Mouse (Mus musculus) ovary, adult 18-20 months (tissue): ENCODE data around the gene Rraga.
A peak's percentile ranks its signal among the peaks of the same experiment; 100 is the strongest.

Experiments
- DNase-seq: peaks from one replicate; pipeline ENCODE4 v3.0.0; 2022; ENCODE audit warnings: low spot score, mixed read lengths

Gene Rraga

DNA sequence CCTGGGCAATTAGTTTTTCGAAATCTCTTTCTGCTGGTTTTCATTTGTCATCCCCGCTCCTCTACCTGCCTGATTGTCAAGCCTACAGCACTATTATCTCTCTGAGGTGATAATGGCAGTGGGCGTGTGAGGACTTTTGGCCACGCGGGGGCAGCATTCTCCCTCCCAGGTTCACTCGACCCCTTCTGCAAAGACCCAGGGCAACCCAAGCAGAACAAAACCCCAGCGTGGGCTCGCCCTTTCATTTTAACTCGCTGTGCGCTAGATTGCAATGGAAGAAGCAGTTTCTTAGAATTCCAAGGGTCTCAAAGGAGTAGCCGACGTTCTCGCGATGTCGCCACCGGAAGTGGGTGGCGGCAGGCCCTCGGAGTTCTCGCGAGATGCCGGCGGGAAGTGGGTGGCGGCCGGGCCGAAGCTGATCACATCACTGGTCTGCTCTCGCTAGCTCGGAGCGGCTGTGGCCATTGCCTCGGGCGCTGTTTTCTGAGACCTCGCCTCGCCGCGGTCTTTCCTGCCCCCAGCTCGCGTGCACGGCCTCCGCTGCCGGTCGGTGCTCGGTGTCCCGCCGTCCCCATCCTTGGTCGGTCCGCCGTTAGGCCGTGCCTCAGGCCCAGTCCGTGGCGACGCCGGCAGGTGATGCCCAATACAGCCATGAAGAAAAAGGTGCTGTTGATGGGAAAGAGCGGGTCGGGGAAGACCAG is at the start of gene Rraga:
Gene Rraga, plus strand, starts transcription at position 386 of the 701 bp plus-strand sequence.
- peak; percentile 91 for DNase-seq

DNA sequence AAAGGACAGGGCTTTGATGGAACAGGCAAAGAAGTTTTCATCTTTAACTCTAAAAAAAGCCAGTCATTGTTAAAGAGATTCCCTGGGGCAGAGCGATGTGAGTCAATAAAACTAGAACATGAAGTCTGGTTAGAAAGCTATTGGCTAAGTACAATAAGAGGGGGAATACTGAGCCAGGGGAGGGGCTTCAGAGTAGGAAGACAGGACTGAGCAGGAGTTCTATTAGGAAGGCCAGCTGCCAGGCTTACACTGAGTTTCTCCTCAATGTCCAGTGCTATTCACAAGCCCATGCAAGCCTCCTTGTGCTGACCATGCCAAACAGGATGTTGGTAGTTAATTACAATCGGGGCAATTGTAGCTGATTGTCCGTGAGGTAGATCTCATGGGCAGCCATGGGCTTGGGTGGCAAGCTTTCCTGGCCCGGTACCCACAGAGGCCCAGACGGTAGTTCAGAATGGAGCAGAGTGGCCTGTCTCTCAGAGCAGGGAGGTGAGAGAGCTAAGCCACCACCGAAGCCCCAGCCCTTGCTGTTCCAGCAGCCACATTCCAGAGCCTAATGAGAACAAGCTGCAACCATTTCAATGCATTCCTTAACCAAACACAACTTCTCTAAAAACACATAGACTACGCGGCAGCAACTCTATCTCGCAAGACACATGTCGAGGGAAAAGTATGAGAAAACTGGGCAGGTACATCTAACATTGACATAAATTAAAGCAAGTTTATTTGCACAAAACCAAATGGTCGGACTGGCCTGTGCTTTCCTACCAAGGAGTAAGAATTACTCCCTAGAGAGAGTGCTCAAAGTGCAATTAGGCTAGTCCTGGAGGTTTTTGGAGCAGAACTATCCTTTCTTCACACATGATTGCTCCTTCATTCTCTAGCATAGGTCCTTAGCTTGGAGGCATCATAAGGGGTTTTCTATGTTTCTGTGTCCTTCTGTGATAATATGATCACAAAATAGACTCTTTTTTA is 48.0 kb upstream of the Rraga start:
- no peak for DNase-seq

- no peak for DNase-seq
These were observed 46.3 kb upstream of the Rraga start for GRCm38 (mm10) chr4:86529161-86529560.

DNA sequence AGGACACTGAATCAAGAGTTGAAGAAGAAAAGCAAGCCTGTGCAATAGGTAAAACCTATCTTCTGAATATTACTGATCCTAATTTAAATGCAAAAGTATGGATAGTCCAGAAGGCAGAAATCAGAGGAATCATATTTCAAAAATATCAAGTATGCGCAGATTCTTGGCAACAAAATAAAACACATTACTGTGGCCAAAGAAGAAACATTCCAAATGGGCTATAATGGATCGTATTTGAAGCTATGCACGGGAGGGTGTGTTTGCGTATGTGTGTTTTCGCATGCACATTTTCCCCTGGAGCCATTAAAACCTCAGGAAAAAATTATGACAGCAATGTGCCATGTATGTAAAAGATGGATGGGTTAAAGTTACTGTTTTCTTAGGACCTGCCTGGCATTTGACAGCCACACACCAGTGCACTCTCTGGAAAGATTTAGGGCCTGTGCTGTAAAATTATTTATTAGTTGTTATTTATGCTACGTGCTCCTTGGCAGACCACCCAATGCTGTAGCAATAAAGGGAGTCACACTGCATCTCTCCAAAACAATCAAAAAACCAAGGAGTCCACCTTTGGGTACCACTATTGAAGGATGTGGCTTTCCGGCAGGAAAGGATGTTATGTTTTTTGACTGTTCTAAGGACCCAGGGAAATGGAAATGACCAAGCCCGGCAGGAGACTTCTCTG is 41.9 kb upstream of the Rraga start:
- DNase-seq: no peak

GRCm38 (mm10) chr4:86534091-86534481 is 41.4 kb upstream of the Rraga start:
- no peak for DNase-seq

DNA sequence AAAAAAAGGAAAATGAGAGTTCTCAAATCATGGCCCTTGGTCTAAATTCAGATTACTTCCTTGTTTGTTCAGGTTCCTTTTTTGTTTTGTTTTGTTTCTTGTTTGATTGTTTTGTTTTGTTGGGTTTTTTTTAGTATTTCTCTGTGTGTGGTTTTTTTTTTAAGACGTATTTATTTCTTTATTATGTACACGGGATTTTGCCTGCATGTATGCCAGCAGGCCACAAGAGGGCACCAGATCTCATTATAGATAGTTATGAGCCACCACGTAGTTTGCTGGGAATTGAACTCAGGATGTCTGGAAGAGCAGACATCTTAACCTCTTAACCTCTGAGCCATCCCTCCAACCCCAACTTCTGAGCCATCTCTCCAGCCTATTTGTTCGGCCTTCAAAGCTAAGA is 37.5 kb upstream of the Rraga start:
- no peak for DNase-seq

DNA sequence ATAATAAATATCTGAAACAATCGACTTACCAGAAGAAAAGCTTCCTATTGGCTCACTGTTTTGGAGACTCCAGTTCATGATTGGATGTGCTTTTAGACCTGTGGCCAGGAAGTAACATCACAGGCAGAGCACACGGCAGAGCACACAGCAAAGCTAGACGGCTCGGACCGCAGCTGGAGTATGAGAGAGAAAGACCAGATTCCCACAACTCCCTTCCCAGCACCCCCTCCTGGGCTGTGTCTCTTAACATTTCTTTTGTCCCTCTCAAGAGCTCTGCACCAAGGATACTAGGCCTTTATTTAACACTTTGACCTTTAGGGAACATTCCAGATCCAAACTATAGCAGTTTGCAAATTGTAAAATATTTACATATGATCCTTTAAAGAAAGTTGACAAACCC is 36.5 kb upstream of the Rraga start:
- DNase-seq: no peak

GRCm38 (mm10) chr4:86541573-86541972 is 33.9 kb upstream of the Rraga start:
- no peak for DNase-seq

- DNase-seq: no peak
These were observed 31.5 kb upstream of the Rraga start for GRCm38 (mm10) chr4:86543999-86544398.

- no peak for DNase-seq
These were observed 29.9 kb upstream of the Rraga start for GRCm38 (mm10) chr4:86545615-86546014.

DNA sequence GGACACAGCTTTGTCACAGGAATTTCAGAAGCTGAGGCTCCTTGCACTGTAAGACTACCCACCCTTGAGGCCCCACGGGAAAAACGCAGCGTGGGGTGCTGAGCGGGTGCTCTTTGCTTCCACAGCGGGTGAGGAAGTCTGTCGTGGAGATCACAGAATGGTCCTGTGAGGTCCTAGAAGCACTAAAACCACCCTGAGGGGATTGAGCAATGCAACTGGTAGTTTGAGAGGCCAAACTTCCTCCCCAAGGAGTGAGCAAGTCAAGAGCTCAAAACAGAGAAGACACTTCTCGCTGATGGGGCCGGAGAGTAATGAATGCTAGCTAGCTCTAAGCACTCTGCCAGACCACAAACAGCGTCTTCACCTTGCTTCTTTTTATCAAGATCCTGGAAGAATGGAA is 27.1 kb upstream of the Rraga start:
- DNase-seq: no peak

DNA sequence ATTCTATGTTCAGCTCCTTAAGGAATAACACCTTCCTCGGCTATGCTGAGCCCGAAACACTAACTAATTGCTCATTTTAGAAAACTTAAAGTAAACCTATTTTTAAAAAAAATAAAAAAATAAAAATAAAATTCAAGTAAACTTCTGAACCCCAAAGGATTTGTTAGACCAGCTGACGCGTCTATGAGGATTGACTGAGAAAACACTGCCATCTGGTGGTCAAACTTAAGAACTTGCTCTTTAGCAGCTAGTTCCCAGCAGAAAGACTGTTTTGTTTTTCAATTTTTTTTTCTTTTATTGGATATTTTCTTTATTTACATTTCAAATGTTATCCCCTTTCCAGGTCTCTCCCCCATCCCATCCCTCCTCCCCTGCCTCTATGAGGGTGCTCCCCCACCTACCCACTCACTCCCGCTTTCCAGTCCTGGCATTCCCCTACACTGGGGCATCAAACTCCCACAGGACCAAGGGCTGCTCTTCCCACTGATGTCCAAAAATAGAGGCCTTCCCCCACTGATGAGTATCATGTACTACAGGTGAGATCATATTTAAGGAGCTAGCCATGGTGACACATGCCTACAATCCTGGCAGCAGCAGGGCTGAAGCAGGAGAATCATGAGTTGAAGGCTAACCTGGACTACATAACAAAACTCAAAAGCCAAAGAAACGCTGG is 20.3 kb upstream of the Rraga start:
- DNase-seq: no peak

GRCm38 (mm10) chr4:86557371-86557770 is 18.1 kb upstream of the Rraga start:
- no peak for DNase-seq

DNA sequence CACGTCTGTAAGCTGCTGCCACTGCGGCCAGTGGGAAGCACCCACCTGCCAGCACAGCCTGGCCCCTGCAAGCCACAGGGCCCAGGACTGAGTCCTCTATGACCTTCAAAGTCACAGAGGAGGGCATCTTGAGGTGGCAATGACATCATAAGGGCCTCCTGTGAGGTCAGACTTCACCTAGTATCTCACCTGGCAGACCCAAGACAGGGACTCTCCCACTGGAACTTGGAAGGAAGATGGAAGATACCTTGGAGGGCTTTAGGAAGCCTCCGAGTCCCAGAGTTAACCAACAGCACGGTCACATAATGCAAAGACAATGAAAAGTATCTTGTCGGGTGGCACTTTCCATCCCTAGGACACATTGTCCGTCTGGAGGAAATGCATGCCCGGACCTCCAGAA is 17.2 kb upstream of the Rraga start, which contains the start of gene Saxo1:
Gene Saxo1, minus strand, starts transcription at position 101 of the 400 bp plus-strand sequence.
- DNase-seq: no peak

GRCm38 (mm10) chr4:86559006-86559405 is 16.5 kb upstream of the Rraga start:
- DNase-seq: no peak

DNA sequence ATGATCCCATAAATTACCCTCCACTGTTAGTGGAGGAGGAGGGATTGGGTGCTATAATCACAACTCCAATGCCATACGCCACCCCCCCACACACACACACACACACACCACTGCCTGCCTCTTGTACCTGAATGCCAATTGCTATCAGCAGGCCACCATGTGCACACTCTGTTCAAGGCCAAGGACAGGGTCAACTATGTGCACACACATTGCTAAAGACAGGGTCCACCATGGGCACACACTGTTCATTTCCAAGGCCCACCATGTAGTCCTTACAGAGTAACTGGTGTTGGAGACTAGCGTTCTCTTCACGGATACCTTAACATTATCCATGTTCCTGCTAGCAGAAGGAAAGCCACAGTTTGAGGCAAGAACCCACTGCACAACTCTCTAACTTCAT is 14.4 kb upstream of the Rraga start:
- no peak for DNase-seq

DNA sequence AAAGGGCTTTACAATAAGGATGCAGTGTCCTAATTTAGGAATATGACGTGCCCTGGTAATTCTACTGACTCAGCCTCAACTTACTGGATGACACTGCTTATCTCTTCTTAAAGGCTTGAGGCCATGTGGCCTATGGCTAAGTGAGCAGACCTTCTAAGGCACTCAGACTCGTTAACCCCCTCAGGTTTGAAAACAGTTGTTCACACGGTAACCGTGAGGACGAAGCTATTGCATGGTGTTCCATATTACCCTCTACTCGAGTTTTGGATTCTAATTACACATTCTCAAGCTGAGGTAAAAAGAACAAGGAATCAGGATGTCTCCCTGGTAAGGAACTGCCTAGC is 557 bp upstream of the Rraga start:
- no peak for DNase-seq

DNA sequence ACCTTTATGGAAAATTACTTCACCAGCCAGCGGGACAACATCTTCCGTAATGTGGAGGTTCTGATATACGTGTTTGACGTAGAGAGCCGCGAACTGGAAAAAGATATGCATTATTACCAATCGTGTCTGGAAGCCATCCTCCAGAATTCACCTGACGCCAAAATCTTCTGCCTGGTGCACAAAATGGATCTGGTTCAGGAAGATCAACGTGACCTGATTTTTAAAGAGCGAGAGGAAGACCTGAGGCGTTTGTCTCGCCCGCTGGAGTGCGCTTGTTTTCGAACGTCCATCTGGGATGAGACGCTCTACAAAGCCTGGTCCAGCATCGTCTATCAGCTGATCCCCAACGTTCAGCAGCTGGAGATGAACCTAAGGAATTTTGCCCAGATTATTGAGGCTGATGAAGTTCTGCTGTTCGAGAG is 663 bp downstream of the Rraga start:
- no peak for DNase-seq

- DNase-seq: no peak
These were observed 1.3 kb downstream of the Rraga start for GRCm38 (mm10) chr4:86576630-86577225.

- DNase-seq: no peak
These were observed 4.6 kb downstream of the Rraga start for GRCm38 (mm10) chr4:86580056-86580455.

GRCm38 (mm10) chr4:86580591-86580990 is 5.1 kb downstream of the Rraga start:
- DNase-seq: no peak

DNA sequence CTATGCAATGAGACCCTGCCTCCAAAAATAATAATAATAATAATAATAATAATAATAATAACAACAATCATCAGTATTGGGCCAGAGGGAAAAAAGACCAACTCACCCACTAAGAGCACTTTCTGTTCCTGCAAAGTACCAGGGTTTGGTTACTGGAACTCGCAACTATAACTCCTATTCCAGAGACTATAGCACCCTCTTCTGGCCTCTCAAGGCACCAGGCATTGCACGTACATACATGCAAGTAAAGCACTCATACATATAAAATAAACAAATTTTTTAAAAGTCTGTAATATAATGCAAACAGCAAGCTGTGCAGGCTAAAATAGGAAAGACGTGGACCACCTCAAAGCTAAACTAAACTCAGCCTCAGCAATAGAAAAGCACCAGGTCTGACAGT is 12.8 kb downstream of the Rraga start:
- DNase-seq: no peak
